Mouse (Mus musculus): ENCODE results near the gene Crybg3. TPM values are rescaled to one million over a fixed set of nuclear protein-coding genes. Genes with fewer than 3 reads are reported as not detected.

Gene Crybg3
- 7.8 and 9.4 TPM in 2 replicates for polyA plus RNA-seq (2016; fragmentation: Nextera tagmentation; extraction: Ambion mirVana)

- Histone ChIP-seq H3K36me3 (no peaks in the 10 kb centered on the region), H3K4me1 (replicated peaks) (peaks cover 22% of the 10 kb centered on the region), H3K9me3 (no peaks in the 10 kb centered on the region; the same call in 1 of the 2 replicates), H3K27ac (peak within 1 kb of the TSS; percentile 86), H3K9ac (replicated peaks) (peak within 1 kb of the TSS; percentile 88), H3K27me3 (no peaks in the 10 kb centered on the region), H3K4me2 (peak within 1 kb of the TSS; percentile 61), H3K4me3 (replicated peaks) (peak within 1 kb of the TSS; percentile 87)
- peak; percentile 91 for ATAC-seq (ENCODE audit: insufficient number of reproducible peaks, insufficient read depth, low FRiP score, low TSS enrichment, low read depth)
- 0% methylated on average over 86 of the region's 90 CpGs for WGBS
Observed at GRCm38 (mm10) chr16:59600311-59601251, at the start of gene Crybg3. Crybg3 (minus strand) TSS chr16:59600979.

GRCm38 (mm10) chr16:59643766-59644165 lies 43.0 kb upstream of the Crybg3 start:
- no peaks in the 10 kb centered on the region for H3K4me1 ChIP-seq (replicated peaks)
- H3K4me2 ChIP-seq = no peak overlapping the region
- H3K9me3 ChIP-seq = no peaks in the 10 kb centered on the region; the same call in 1 of the 2 replicates
- H3K9ac ChIP-seq (replicated peaks) = no peak overlapping the region
- 0 out of 2 replicates have a peak, but pooled peaks cover 4% of the 10 kb centered on the region for H3K27me3 ChIP-seq
- ATAC-seq (ENCODE audit: insufficient number of reproducible peaks, insufficient read depth, low FRiP score, low TSS enrichment, low read depth) = no peak
- WGBS = 52% methylated on average over 2 of the region's 2 CpGs
- H3K4me3 ChIP-seq (replicated peaks) = no peak overlapping the region
- no peak overlapping the region for H3K27ac ChIP-seq
- no peaks in the 10 kb centered on the region for H3K36me3 ChIP-seq

DNA sequence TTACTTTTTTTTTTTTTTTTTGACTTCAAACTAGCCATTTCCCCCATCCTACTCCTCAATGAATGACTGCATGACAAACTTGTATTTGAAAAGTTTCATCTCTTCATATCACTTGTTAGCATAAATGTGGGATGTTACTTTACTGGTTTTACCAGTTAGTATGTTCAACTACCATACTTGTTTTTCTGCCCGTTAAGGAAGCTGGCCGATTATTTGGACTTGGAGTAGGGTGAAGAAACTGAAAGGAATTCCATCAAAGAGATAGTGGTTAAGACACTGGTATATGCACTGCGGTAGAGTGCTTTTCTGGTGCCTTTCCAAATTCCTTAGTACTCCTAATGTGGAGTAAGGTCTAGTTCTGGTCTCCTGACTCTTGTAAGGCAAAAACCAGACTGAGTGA lies 39.2 kb upstream of the Crybg3 start:
- Histone ChIP-seq H3K36me3 (no peaks in the 10 kb centered on the region), H3K9ac (replicated peaks) (no peak overlapping the region), H3K9me3 (no peaks in the 10 kb centered on the region), H3K4me2 (peak overlapping the region; percentile 70; the same call in 1 of the 2 replicates), H3K4me1 (replicated peaks) (peaks cover 6% of the 10 kb centered on the region; the same call in 1 of the 2 replicates), H3K27me3 (0 out of 2 replicates have a peak, but pooled peaks cover 4% of the 10 kb centered on the region), H3K27ac (no peak overlapping the region), H3K4me3 (replicated peaks) (no peak overlapping the region)
- WGBS = 87% methylated on average over 3 of the region's 3 CpGs
- no peak for ATAC-seq (ENCODE audit: insufficient number of reproducible peaks, insufficient read depth, low FRiP score, low TSS enrichment, low read depth)

DNA sequence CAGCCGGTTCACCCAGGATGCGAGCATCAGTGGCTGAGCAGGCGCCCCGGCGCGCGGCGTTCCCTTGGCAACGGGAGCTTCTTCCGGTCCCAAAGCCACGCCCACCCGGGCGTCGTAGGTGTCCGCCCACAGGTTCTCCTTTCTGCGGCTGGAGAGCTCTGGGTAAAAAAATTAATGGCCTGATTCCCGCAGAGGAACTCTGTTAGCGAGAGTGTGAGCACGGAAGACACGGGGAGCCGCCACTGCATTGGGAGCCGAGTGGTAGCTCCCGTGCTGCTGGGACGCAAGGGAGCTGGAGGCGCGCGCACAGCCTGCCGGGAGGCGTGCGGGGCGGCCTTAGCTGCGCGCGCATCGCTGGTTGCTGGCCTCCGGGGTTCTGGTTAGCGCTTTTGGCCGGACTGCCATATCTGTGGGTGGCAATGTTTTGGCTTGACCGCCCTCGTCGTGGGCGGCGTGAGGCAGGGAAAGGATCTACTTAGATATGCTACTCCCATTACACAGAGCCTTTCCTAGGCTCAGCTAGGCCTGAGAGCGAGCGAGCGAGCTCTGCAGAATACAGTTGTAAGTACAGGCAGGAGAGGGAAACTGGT lies 38.4 kb upstream of the Crybg3 start, which contains the start of gene Arl6:
Gene Arl6 (minus strand): TSS at position 290 of the 590 bp plus-strand sequence.
- H3K4me1 ChIP-seq (replicated peaks) = peaks cover 6% of the 10 kb centered on the region; the same call in 1 of the 2 replicates
- 0 out of 2 replicates have a peak, but pooled peaks cover 4% of the 10 kb centered on the region for H3K27me3 ChIP-seq
- no peaks in the 10 kb centered on the region for H3K36me3 ChIP-seq
- H3K27ac ChIP-seq = peak within 1 kb of the TSS; percentile 98
- WGBS = under 1% methylated on average over 46 of the region's 46 CpGs
- peak within 1 kb of the TSS; percentile 66 for H3K4me3 ChIP-seq (replicated peaks)
- H3K4me2 ChIP-seq = peak within 1 kb of the TSS; percentile 70
- H3K9ac ChIP-seq (replicated peaks) = peak within 1 kb of the TSS; percentile 66
- no peaks in the 10 kb centered on the region for H3K9me3 ChIP-seq
- ATAC-seq (ENCODE audit: insufficient number of reproducible peaks, insufficient read depth, low FRiP score, low TSS enrichment, low read depth) = peak; percentile 96

DNA sequence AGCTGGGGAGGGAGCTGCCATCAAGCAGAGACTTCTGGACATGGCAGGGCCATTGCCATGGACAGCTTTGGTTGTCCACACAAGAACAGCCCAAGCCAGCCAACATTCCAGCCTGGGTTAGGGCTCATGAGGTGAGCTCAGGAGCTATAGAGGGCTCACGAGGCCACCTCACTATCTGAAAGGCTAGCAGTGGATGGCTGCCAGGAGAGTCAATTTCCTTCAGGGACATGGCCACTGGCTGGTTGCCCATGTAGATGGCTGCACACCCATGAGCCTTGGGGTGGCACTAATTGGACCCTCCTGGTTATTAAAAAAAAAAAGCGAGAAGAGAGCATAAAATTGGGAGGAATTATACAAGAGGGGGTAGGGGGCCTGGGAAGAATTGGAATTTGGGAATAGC lies 33.8 kb upstream of the Crybg3 start:
- peaks cover 13% of the 10 kb centered on the region; the same call in 1 of the 2 replicates for H3K36me3 ChIP-seq
- no peak overlapping the region for H3K4me2 ChIP-seq
- no peaks in the 10 kb centered on the region for H3K27me3 ChIP-seq
- ATAC-seq (ENCODE audit: insufficient number of reproducible peaks, insufficient read depth, low FRiP score, low TSS enrichment, low read depth) = no peak
- peaks cover 6% of the 10 kb centered on the region; the same call in 1 of the 2 replicates for H3K4me1 ChIP-seq (replicated peaks)
- 89% methylated on average over 2 of the region's 2 CpGs for WGBS
- no peak overlapping the region for H3K4me3 ChIP-seq (replicated peaks)
- no peak overlapping the region for H3K27ac ChIP-seq
- no peak overlapping the region for H3K9ac ChIP-seq (replicated peaks)
- H3K9me3 ChIP-seq = no peaks in the 10 kb centered on the region

GRCm38 (mm10) chr16:59621554-59621953 lies 20.8 kb upstream of the Crybg3 start:
- Histone ChIP-seq H3K4me3 (replicated peaks) (no peak overlapping the region), H3K4me2 (no peak overlapping the region), H3K9me3 (no peaks in the 10 kb centered on the region), H3K36me3 (no peaks in the 10 kb centered on the region), H3K4me1 (replicated peaks) (no peaks in the 10 kb centered on the region), H3K27ac (no peak overlapping the region), H3K9ac (replicated peaks) (no peak overlapping the region), H3K27me3 (no peaks in the 10 kb centered on the region)
- no peak for ATAC-seq (ENCODE audit: insufficient number of reproducible peaks, insufficient read depth, low FRiP score, low TSS enrichment, low read depth)
- WGBS = 100% methylated on average over 2 of the region's 2 CpGs

GRCm38 (mm10) chr16:59617167-59617566 lies 16.4 kb upstream of the Crybg3 start:
- H3K9me3 ChIP-seq = no peaks in the 10 kb centered on the region
- WGBS = 38% methylated on average over 3 of the region's 3 CpGs
- H3K27me3 ChIP-seq = no peaks in the 10 kb centered on the region
- H3K9ac ChIP-seq (replicated peaks) = no peak overlapping the region
- H3K36me3 ChIP-seq = no peaks in the 10 kb centered on the region
- no peak overlapping the region for H3K27ac ChIP-seq
- H3K4me1 ChIP-seq (replicated peaks) = no peaks in the 10 kb centered on the region
- no peak for ATAC-seq (ENCODE audit: insufficient number of reproducible peaks, insufficient read depth, low FRiP score, low TSS enrichment, low read depth)
- H3K4me2 ChIP-seq = no peak overlapping the region
- no peak overlapping the region for H3K4me3 ChIP-seq (replicated peaks)

DNA sequence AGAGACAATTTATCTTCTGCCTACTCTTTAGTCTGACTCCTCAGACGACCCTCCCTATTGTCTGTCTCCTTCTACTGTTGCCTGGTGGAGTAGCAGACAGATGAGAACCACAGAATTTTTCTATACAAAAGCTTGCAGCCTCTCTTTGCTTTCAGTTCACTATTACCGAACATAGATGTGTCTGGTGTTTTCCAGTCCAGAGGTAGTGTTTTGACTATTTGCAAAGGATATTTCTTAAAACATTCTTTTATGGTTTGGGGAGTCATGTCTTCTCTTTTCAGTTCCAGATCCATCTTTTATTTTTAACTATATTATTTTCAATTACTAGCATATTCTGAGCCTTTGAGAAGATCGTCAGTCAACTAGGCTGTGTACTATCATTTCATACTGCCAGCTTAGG lies 14.9 kb upstream of the Crybg3 start:
- no peak for ATAC-seq (ENCODE audit: insufficient number of reproducible peaks, insufficient read depth, low FRiP score, low TSS enrichment, low read depth)
- no peaks in the 10 kb centered on the region for H3K9me3 ChIP-seq

GRCm38 (mm10) chr16:59610750-59611149 lies 10.0 kb upstream of the Crybg3 start:
- Histone ChIP-seq H3K27ac (no peak overlapping the region), H3K9ac (replicated peaks) (no peak overlapping the region), H3K36me3 (no peaks in the 10 kb centered on the region), H3K9me3 (no peaks in the 10 kb centered on the region), H3K4me2 (no peak overlapping the region), H3K27me3 (no peaks in the 10 kb centered on the region), H3K4me3 (replicated peaks) (no peak overlapping the region), H3K4me1 (replicated peaks) (no peaks in the 10 kb centered on the region; the same call in 1 of the 2 replicates)
- ATAC-seq (ENCODE audit: insufficient number of reproducible peaks, insufficient read depth, low FRiP score, low TSS enrichment, low read depth) = no peak
- 63% methylated on average over 1 of the region's 1 CpGs for WGBS

More for the DNA sequence above, 14.9 kb upstream of the Crybg3 start:
- no peaks in the 10 kb centered on the region for H3K36me3 ChIP-seq
- no peak overlapping the region for H3K4me3 ChIP-seq (replicated peaks)
- 79% methylated on average over 3 of the region's 3 CpGs for WGBS
- H3K4me1 ChIP-seq (replicated peaks) = no peaks in the 10 kb centered on the region
- no peak overlapping the region for H3K27ac ChIP-seq
- no peaks in the 10 kb centered on the region for H3K27me3 ChIP-seq
- H3K9ac ChIP-seq (replicated peaks) = no peak overlapping the region
- no peak overlapping the region for H3K4me2 ChIP-seq

DNA sequence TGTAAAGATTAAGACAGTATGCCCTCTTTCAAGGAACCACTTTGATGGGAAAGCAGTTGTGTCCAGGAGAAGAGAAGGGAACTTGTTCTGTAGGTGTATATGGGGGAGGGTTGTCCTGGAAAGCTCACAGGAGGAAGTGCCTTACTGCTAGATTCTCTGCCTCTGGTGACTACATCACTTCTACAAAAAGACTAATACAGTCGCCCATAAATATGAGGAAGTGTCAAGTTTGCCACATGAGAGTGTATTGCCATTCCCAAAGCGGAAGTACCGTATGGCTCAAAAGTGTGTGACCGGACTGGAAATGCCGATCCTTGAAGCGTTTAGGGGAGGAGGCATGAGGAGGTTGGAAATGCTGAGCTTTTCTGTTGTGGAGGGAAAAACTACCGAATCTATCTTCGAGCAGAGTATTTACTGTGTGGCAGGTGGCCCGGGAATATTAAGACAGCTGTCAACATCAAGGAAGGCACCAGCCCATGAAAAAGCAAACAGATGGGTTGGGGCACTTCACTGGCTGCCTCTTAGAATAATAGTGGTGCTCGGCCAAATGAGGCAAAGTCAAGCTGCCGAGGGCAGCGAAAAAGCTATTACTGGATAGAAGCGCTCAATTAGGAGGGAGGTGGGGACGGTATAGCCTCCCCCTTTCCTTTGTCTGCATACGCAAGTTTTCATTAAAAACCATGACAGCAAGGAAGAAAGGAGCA lies 3.5 kb upstream of the Crybg3 start:
- Histone ChIP-seq H3K4me1 (replicated peaks) (peaks cover 5% of the 10 kb centered on the region), H3K9me3 (no peaks in the 10 kb centered on the region; the same call in 1 of the 2 replicates), H3K9ac (replicated peaks) (no peak overlapping the region), H3K4me2 (no peak overlapping the region), H3K27ac (no peak overlapping the region), H3K27me3 (no peaks in the 10 kb centered on the region), H3K36me3 (no peaks in the 10 kb centered on the region), H3K4me3 (replicated peaks) (no peak overlapping the region)
- ATAC-seq (ENCODE audit: insufficient number of reproducible peaks, insufficient read depth, low FRiP score, low TSS enrichment, low read depth) = no peak
- WGBS = 56% methylated on average over 15 of the region's 15 CpGs
